18 mouse cellular contexts compared by ENCODE assay signal in genomic region chr3:101287911-101288311, GRCm38 (mm10). TPM values are rescaled to one million over a fixed set of nuclear protein-coding genes. Genes with fewer than 3 reads are reported as not detected.
DNase-seq lines count a peak whose midpoint lies in the region; ATAC-seq lines count a peak whose summit lies in the region.
"Had no signal": no experiment of that assay in that cellular context is flagged by ENCODE, and none has a peak within 500 bp of the region (broad histone marks: within the 10 kb centered on the region; RNA-seq: fewer than 3 reads in every experiment).

Cd2 (minus strand) TSS chr3:101287939.

- ATAC-seq in common myeloid progenitor, adult 5-6 weeks (replicated peaks; ENCODE audit: low read depth, poor library complexity, severe bottlenecking) = peak; percentile 66
- peak; percentile 76 for ATAC-seq in neutrophil, adult 5-6 weeks (ENCODE audit: extremely low read depth, insufficient number of reproducible peaks, low FRiP score, poor library complexity, severe bottlenecking)
- ATAC-seq: forebrain, embryonic 16.5 days; intestine, embryonic 15.5 days; Patski had no signal

- peak; percentile 25 to 27 for DNase-seq in lung, postnatal 4 days
- DNase-seq in lung, postnatal 14 days = no peak
- DNase-seq in urinary bladder, adult 2 months (ENCODE audit: low spot score) = no peak
- DNase-seq in ovary, adult 18-20 months (ENCODE audit: low spot score) = no peak
- no peak for DNase-seq in gastrocnemius, postnatal 10 days
- DNase-seq: cerebellum, adult 8-10 months; gastrocnemius, postnatal 14 days; kidney, postnatal 10 days; left cerebral cortex, postnatal 4 days; liver, embryonic 13.5 days had no signal

RNA-seq across cellular contexts. Expression of gene Cd2, which starts in this region (rescaled TPM):
- total RNA-seq in common myeloid progenitor, adult 5-6 weeks (2017) = 1.2 TPM in 1 of 2 replicates, not detected in the other
- total RNA-seq in neutrophil, adult 5-6 weeks (2017) = 573 and 576 TPM in 2 replicates
- 2.1 and 2.4 TPM in 2 replicates for polyA plus RNA-seq in urinary bladder, adult 2 months (2012; rRNA removed)
- total RNA-seq in gastrocnemius, postnatal 10 days (2021) = under 1 TPM in 1 of 2 experiments, not detected in 1; 0.23 TPM
- total RNA-seq: layer of hippocampus, postnatal 25 days had no signal
- polyA plus RNA-seq: brain, embryonic 14.5 days; heart, embryonic 12.5 days; liver, embryonic 13.5 days; Patski had no signal

Comparison
In these comparisons a context has a peak if more than half of its experiments do, and no peak if none do; other contexts are left out.
1. RNA of gene Cd2 (total RNA-seq): 573 to 576 TPM in neutrophil, adult 5-6 weeks; 1.2 TPM in common myeloid progenitor, adult 5-6 weeks and 0.23 TPM in gastrocnemius, postnatal 10 days; every median in the first group is over 100 times any median in the second.
2. DNase-seq: peak in lung, postnatal 4 days (2 of 2); none in lung, postnatal 14 days (single experiment), urinary bladder, adult 2 months (single experiment), ovary, adult 18-20 months (single experiment) and gastrocnemius, postnatal 10 days (single experiment).